Mouse (Mus musculus) hindbrain, embryonic 16.5 days (tissue): ENCODE data around the gene Hist1h1b. TPM values are rescaled to one million over a fixed set of nuclear protein-coding genes. Genes with fewer than 3 reads are reported as not detected.
"Not testable (repeated sequence)": the region's sequence is repeated elsewhere in the genome, so short reads cannot be mapped to it uniquely, and the experiment has no call there.

Experiments
- ATAC-seq: fragments of 200-750 bp; cut with Nextera tagmentation; 2 replicates; pipeline ENCODE4 v1.8.0; 2017; ENCODE audit warnings: moderate TSS enrichment, moderate library complexity
- H3K27ac ChIP-seq: fragments of 300-500 bp; sonication (generic); 2 replicates; pipeline ENCODE4 v1.5.1; 2014; ENCODE audit warnings: low read depth, mild to moderate bottlenecking, control low read depth, low read length, moderate library complexity
- H3K27me3 ChIP-seq: fragments of 300-500 bp; sonication (generic); replicated peaks from 2 replicates; pipeline ENCODE4 v1.6.1; 2014; ENCODE audit warnings: low read length; ENCODE audit not compliant: control insufficient read depth, insufficient read depth
- H3K36me3 ChIP-seq: fragments of 300-500 bp; sonication (generic); 2 replicates; pipeline ENCODE4 v1.6.1; 2014; ENCODE audit warnings: mild to moderate bottlenecking, low read length, moderate library complexity, mixed read lengths; ENCODE audit not compliant: control insufficient read depth, insufficient read depth
- H3K4me1 ChIP-seq: fragments of 300-500 bp; sonication (generic); 2 replicates; pipeline ENCODE4 v1.6.1; 2014; ENCODE audit warnings: low read depth, low read length; ENCODE audit not compliant: control insufficient read depth, insufficient read depth
- H3K4me2 ChIP-seq: fragments of 300-500 bp; sonication (generic); 2 replicates; pipeline ENCODE4 v1.6.1; 2014; ENCODE audit warnings: mild to moderate bottlenecking, low read length, control low read depth, moderate library complexity
- H3K4me3 ChIP-seq: fragments of 300-500 bp; sonication (generic); 2 replicates; pipeline ENCODE4 v1.5.1; 2014; ENCODE audit warnings: mild to moderate bottlenecking, low read length, control low read depth, moderate library complexity
- H3K9ac ChIP-seq: fragments of 300-500 bp; sonication (generic); 2 replicates; pipeline ENCODE4 v1.6.1; 2014; ENCODE audit warnings: low read depth, mild to moderate bottlenecking, control low read depth, low read length, moderate library complexity
- H3K9me3 ChIP-seq: fragments of 300-500 bp; sonication (generic); 2 replicates; pipeline ENCODE4 v1.6.1; 2014; ENCODE audit warnings: mild to moderate bottlenecking, low read length, moderate library complexity; ENCODE audit not compliant: control insufficient read depth
- WGBS: fragments of 180-500 bp; shearing (Covaris S2); extraction: QIAGEN DNeasy Blood & Tissue Kit; methylation state at CpG from one replicate; pipeline ENCODE4 v1.1.7; 2014; 5-methylcytosine and 5-hydroxymethylcytosine counted together
- polyA plus RNA-seq: library from polyadenylated mRNA; unstranded; fragments of >200 nt; fragmentation: Nextera tagmentation; extraction: Ambion mirVana; gene quantifications from 2 replicates; pipeline ENCODE4 v1.2.1, GENCODE M21; 2015

Hist1h1b gene
- polyA plus RNA-seq, 1 experiment from 2014 or later, result 2.7 TPM

GRCm38 (mm10) chr13:21795584-21795983, 15.2 kb upstream of the Hist1h1b start:
- 91% methylated on average over 7 of the region's 7 CpGs for WGBS
- no peak for ATAC-seq

DNA sequence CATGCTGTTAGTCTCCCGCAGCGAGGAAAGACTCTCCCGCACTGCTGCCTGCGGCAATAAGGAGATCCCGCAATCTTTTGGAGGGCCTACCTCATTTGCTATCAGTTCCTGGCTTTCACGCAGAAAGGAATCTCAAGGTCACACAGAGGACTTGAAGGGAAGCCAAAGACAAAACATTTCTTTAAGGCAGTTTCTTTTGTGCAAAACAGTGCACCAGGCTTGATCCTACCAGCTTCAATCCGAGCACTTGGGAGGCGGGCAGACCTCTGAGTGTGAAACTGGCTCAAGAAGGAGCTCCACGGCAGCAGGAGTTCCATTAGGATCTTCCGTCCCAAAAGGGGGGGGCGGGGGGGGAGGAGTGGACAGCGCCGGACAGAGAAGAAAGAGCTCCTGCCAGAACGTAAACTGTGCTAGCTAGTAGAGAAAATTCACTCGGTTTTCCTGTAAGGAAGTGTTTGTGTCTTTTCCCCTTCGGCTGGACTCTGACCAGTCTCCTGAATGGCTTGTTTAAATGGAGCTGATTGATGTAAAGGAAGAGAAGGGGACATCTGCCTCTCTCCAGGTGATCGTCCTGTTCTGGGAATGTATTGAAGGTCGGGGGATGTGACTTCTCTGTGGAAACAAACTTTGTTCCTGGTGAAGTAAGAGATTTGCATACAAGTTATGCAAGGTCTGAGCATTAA, 10.3 kb upstream of the Hist1h1b start:
- WGBS, result 5% methylated on average over 17 of the region's 18 CpGs
- H3K27ac ChIP-seq, result no peak overlapping the region
- no peaks in the 10 kb centered on the region for H3K36me3 ChIP-seq
- no peaks in the 10 kb centered on the region for H3K27me3 ChIP-seq
- 0 out of 2 replicates have a peak overlapping the region, but pooled peaks have one; percentile 28 for H3K9ac ChIP-seq
- no peaks in the 10 kb centered on the region for H3K9me3 ChIP-seq
- ATAC-seq, result no peak
- peaks cover 10% of the 10 kb centered on the region for H3K4me1 ChIP-seq
- H3K4me3 ChIP-seq, result peak overlapping the region; percentile 19; the same call in 1 of the 2 replicates
- H3K4me2 ChIP-seq, result peak overlapping the region; percentile 50

More at GRCm38 (mm10) chr13:21795584-21795983, 15.2 kb upstream of the Hist1h1b start:
- Histone ChIP-seq H3K27ac (no peak overlapping the region), H3K9ac (no peak overlapping the region), H3K4me1 (peaks cover 4% of the 10 kb centered on the region), H3K27me3 (no peaks in the 10 kb centered on the region), H3K36me3 (no peaks in the 10 kb centered on the region), H3K9me3 (no peaks in the 10 kb centered on the region), H3K4me2 (no peak overlapping the region), H3K4me3 (no peak overlapping the region)

DNA sequence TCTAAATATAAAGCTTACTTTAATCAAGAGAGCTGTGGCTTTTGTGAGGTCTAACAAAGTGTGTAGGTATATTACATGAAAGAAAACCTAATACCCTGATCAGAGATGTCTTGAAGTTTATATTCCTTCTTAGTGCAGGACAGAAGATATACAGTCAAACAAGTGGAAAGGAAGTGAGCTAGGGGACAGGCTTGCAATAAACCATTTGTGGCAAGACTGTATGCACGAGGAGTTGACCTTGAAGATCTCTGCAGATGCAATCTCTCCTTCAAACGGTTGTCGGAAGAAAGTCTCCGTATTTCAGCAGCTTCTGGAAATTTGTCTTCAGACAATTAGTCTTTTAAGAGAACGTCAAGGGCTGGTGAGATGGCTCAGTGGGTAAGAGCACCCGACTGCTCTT, 9.5 kb upstream of the Hist1h1b start:
- ATAC-seq, result no peak
- H3K27me3 ChIP-seq, result no peaks in the 10 kb centered on the region
- no peak overlapping the region for H3K4me2 ChIP-seq
- no peaks in the 10 kb centered on the region for H3K36me3 ChIP-seq
- H3K4me3 ChIP-seq, result no peak overlapping the region
- 60% methylated on average over 6 of the region's 6 CpGs for WGBS
- H3K9me3 ChIP-seq, result no peaks in the 10 kb centered on the region
- H3K27ac ChIP-seq, result no peak overlapping the region
- no peak overlapping the region for H3K9ac ChIP-seq
- peaks cover 10% of the 10 kb centered on the region for H3K4me1 ChIP-seq

DNA sequence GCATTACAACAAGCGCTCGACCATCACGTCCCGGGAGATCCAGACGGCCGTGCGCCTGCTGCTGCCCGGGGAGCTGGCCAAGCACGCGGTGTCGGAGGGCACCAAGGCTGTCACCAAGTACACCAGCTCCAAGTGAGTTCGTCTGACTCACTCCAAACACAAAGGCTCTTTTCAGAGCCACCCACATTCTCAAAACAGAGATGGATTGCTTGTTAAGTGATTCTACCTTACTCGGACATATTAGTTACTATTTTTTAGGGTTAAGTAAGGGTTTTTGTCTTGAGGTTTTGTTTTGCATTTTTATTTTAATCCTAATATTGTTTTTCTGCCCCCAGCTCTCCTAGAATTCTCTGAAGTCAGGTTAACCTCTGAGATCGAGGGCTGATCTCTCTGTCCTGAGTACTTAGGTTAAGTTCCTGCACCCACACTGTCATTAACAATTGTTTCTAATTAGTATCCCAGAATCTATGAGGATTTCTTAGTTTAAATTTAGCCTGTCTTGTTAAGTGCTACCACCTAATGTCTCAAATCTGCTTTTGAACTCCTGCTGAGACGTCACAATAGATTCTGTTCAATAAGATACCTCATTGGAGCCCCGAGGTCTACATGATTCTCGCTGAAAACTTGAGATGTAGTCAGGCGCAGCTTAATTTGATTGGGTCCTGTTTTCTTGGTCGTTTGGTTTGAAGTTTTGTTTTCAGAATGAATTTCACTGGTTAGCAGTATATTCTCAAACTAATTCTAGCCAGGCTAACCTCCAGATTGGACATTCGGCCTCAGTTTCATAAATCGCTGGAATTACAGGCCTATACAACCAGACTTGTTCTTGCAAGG, 7.6 kb upstream of the Hist1h1b start:
- no peak overlapping the region for H3K9ac ChIP-seq
- H3K4me3 ChIP-seq, result no peak overlapping the region; the same call in 1 of the 2 replicates

DNA sequence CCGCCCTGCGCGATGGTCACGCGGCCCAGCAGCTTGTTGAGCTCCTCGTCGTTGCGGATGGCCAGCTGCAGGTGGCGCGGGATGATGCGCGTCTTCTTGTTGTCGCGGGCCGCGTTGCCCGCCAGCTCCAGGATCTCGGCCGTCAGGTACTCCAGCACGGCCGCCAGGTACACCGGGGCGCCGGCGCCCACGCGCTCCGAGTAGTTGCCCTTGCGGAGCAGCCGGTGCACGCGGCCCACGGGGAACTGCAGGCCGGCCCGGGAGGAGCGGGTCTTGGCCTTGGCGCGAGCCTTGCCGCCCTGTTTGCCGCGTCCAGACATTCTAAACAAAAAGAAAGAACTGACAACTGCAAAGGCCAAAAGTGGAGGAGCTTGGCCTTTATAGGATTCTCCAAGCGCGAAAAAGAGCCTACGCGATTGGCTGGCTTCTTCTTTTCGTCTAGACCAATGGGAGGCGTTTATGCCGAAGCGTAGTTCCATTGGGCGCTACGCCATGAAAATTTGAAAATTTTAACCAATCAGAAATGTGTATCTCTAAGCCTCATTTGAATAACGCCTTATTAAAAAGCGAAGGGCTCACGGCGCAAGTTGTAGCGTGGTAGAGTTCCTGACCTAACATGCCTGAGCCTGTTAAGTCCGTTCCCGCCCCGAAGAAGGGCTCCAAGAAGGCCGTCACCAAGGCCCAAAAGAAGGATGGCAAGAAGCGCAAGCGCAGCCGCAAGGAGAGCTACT, 6.6 kb upstream of the Hist1h1b start, which contains the start of the genes Hist1h2an and Hist1h2bp:
Gene Hist1h2an (minus strand): TSS at position 320 of the 731 bp plus-strand sequence.
Gene Hist1h2bp (plus strand): TSS at position 563 of the 731 bp plus-strand sequence.
- H3K4me2 ChIP-seq, result peak within 1 kb of the TSS; percentile 67
- H3K9ac ChIP-seq, result peak within 1 kb of the TSS; percentile 51; the same call in 1 of the 2 replicates
- not testable (repeated sequence) for H3K36me3 ChIP-seq, H3K9me3 ChIP-seq, H3K27me3 ChIP-seq
- H3K4me1 ChIP-seq, result peaks cover 23% of the 10 kb centered on the region
- peak; percentile 97 for ATAC-seq
- peak within 1 kb of the TSS; percentile 77 for H3K27ac ChIP-seq
- WGBS, result under 1% methylated on average over 35 of the region's 63 CpGs
- H3K4me3 ChIP-seq, result peak within 1 kb of the TSS; percentile 42

More for the DNA sequence above, 7.6 kb upstream of the Hist1h1b start:
- Histone ChIP-seq H3K27ac (no peak overlapping the region), H3K27me3 (no peaks in the 10 kb centered on the region), H3K36me3 (no peaks in the 10 kb centered on the region), H3K4me1 (peaks cover 17% of the 10 kb centered on the region), H3K9me3 (no peaks in the 10 kb centered on the region), H3K4me2 (peak overlapping the region; percentile 63)
- peak; percentile 10 for ATAC-seq
- WGBS, result 16% methylated on average over 14 of the region's 21 CpGs

GRCm38 (mm10) chr13:21786189-21786898, 5.9 kb upstream of the Hist1h1b start:
- no peaks in the 10 kb centered on the region for H3K27me3 ChIP-seq
- no peaks in the 10 kb centered on the region for H3K36me3 ChIP-seq
- peaks cover 23% of the 10 kb centered on the region for H3K4me1 ChIP-seq
- peak overlapping the region; percentile 72; the same call in 1 of the 2 replicates for H3K27ac ChIP-seq
- peak overlapping the region; percentile 42 for H3K4me3 ChIP-seq
- no peak for ATAC-seq
- WGBS, result 4% methylated on average over 8 of the region's 8 CpGs
- H3K4me2 ChIP-seq, result peak overlapping the region; percentile 67
- peak overlapping the region; percentile 51; the same call in 1 of the 2 replicates for H3K9ac ChIP-seq
- H3K9me3 ChIP-seq, result no peaks in the 10 kb centered on the region

GRCm38 (mm10) chr13:21784311-21784710, 3.9 kb upstream of the Hist1h1b start:
- Histone ChIP-seq H3K4me3 (no peak overlapping the region), H3K27ac (no peak overlapping the region), H3K9me3 (no peaks in the 10 kb centered on the region), H3K4me1 (peaks cover 30% of the 10 kb centered on the region), H3K27me3 (0 out of 2 replicates have a peak, but pooled peaks cover 2% of the 10 kb centered on the region), H3K4me2 (peak overlapping the region; percentile 56), H3K36me3 (no peaks in the 10 kb centered on the region), H3K9ac (no peak overlapping the region; the same call in 1 of the 2 replicates)
- 18% methylated on average over 6 of the region's 6 CpGs for WGBS
- ATAC-seq, result no peak

DNA sequence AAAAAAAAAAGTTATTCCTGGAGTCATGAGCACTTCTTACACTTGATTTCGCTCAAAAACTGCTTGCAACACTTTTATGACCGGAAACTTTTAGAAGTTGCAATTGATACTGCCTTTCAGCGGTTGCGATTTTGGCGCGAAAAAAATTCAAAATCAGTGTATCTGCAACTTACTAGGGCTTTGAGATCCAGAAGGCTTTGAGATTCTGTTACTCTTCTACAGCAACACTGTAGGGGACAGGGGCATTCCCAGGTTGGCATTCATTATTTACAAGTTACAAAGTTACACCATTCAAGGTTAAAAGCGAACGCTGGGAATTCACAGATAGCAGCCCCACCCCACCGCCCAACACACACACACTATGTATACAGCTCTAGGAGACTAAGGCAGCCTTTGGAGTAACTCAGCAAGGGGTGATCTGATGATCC, 3.3 kb upstream of the Hist1h1b start:
- H3K36me3 ChIP-seq, result no peaks in the 10 kb centered on the region
- H3K4me3 ChIP-seq, result peak overlapping the region; percentile 35
- no peak overlapping the region; the same call in 1 of the 2 replicates for H3K9ac ChIP-seq
- 0 out of 2 replicates have a peak, but pooled peaks cover 2% of the 10 kb centered on the region for H3K27me3 ChIP-seq
- 2% methylated on average over 9 of the region's 9 CpGs for WGBS
- no peak overlapping the region for H3K27ac ChIP-seq
- peaks cover 32% of the 10 kb centered on the region for H3K4me1 ChIP-seq
- H3K9me3 ChIP-seq, result no peaks in the 10 kb centered on the region
- no peak for ATAC-seq
- H3K4me2 ChIP-seq, result peak overlapping the region; percentile 56
